Mouse (Mus musculus): ENCODE data around the gene Ptprr.

GRCm38 (mm10) chr10:116199035-116199434 is 181.0 kb downstream of the Ptprr start:
- TF ChIP-seq POLR2A (IDR thresholded peaks at IDR 0.05; ENCODE audit: insufficient read depth, low read depth, low read length) (no peak), CTCF (IDR thresholded peaks at IDR 0.05; ENCODE audit: insufficient read depth, low read depth, low read length) (0 out of 2 replicates have a peak, but pooled peaks have one; percentile 31)
